Mouse (Mus musculus) B cell, adult (primary cell): ENCODE results near the gene Ceacam18. TPM values are rescaled to one million over a fixed set of nuclear protein-coding genes. Genes with fewer than 3 reads are reported as not detected.

Experiments
- total RNA-seq: library from RNA; stranded (reverse); gene quantifications from 4 replicates; pipeline ENCODE4 v1.2.4, GENCODE M21; 2023; ENCODE audit not compliant: inconsistent age

Ceacam18 gene
- total RNA-seq: not detected in 4 replicates

GRCm38 (mm10) chr7:43634500-43634899 lies at the start of gene Ceacam18:
Ceacam18 (plus strand) TSS chr7:43634707.

GRCm38 (mm10) chr7:43606896-43607742 lies 27.4 kb upstream of the Ceacam18 start, which contains the start of gene Zfp819:
Zfp819 (plus strand) TSS chr7:43607169.

GRCm38 (mm10) chr7:43660002-43660401 lies 25.5 kb downstream of the Ceacam18 start, which contains the start of gene Siglece:
Siglece (minus strand) TSS chr7:43660161.

GRCm38 (mm10) chr7:43671809-43672580 lies 37.5 kb downstream of the Ceacam18 start, which contains the start of gene Ctu1:
Ctu1 (plus strand) TSS chr7:43672016.

GRCm38 (mm10) chr7:43690118-43690517 lies 55.6 kb downstream of the Ceacam18 start, which contains the start of gene Klk14:
Klk14 (plus strand) TSS chr7:43690418.

Other genes starting within 250 kb of the Ceacam18 start
- 357 to 404 TPM (median 393 TPM) in 4 replicates for gene Siglecg, start 226.5 kb upstream of the Ceacam18 start, total RNA-seq
- gene Lim2, start 207.0 kb upstream of the Ceacam18 start, total RNA-seq: not detected in 4 replicates
- gene Nkg7, start 197.6 kb upstream of the Ceacam18 start, total RNA-seq: 1.9 to 3.8 TPM (median 2.3 TPM) in 4 replicates
- gene Cldnd2, start 193.9 kb upstream of the Ceacam18 start, total RNA-seq: not detected in 4 replicates
- 36.1 to 51.0 TPM (median 48.9 TPM) in 4 replicates for gene Etfb, start 190.6 kb upstream of the Ceacam18 start, total RNA-seq
- not detected in 4 replicates for gene Gm45233, start 190.6 kb upstream of the Ceacam18 start, total RNA-seq
- gene Vsig10l, start 171.6 kb upstream of the Ceacam18 start, total RNA-seq: 2.0 to 3.9 TPM (median 2.3 TPM) in 4 replicates
- not detected in 4 replicates for gene Iglon5, start 144.6 kb upstream of the Ceacam18 start, total RNA-seq
- not detected in 4 replicates for gene 4931406B18Rik, start 128.8 kb upstream of the Ceacam18 start, total RNA-seq
- gene Cd33, start 90.3 kb upstream of the Ceacam18 start, total RNA-seq: 1.7 to 3.5 TPM (median 2.3 TPM) in 4 replicates
- 1.9 to 2.5 TPM (median 2.5 TPM) in 4 replicates for gene Zfp658, start 72.5 kb upstream of the Ceacam18 start, total RNA-seq
- gene Zfp719, start 55.1 kb upstream of the Ceacam18 start, total RNA-seq: 8.9 to 14.1 TPM (median 10.7 TPM) in 4 replicates
- not detected in 4 replicates for gene Zfp819, start 27.5 kb upstream of the Ceacam18 start, total RNA-seq
- gene Siglece, start 25.5 kb downstream of the Ceacam18 start, total RNA-seq: 1.7 to 2.6 TPM (median 2.1 TPM) in 4 replicates
- 5.3 to 7.2 TPM (median 6.0 TPM) in 4 replicates for gene Ctu1, start 37.3 kb downstream of the Ceacam18 start, total RNA-seq
- not detected in 4 replicates for gene Klk14, start 55.7 kb downstream of the Ceacam18 start, total RNA-seq
- not detected in 4 replicates for gene Klk13, start 77.9 kb downstream of the Ceacam18 start, total RNA-seq
- not detected in 4 replicates for gene Klk12, start 134.2 kb downstream of the Ceacam18 start, total RNA-seq
- gene Klk11, start 139.9 kb downstream of the Ceacam18 start, total RNA-seq: not detected in 4 replicates
- not detected in 4 replicates for gene Klk10, start 146.3 kb downstream of the Ceacam18 start, total RNA-seq
- not detected in 4 replicates for gene Klk9, start 157.2 kb downstream of the Ceacam18 start, total RNA-seq
- 1.1 to 6.0 TPM (median 4.7 TPM) in 4 replicates for gene Klk8, start 162.9 kb downstream of the Ceacam18 start, total RNA-seq
- not detected in 4 replicates for gene Klk7, start 176.6 kb downstream of the Ceacam18 start, total RNA-seq
- gene Klk6, start 189.8 kb downstream of the Ceacam18 start, total RNA-seq: not detected in 4 replicates
- gene Klk5, start 207.3 kb downstream of the Ceacam18 start, total RNA-seq: not detected in 4 replicates
- gene Klk4, start 246.5 kb downstream of the Ceacam18 start, total RNA-seq: not detected in 4 replicates